Mouse (Mus musculus) midbrain, embryonic 16.5 days (tissue): ENCODE measurements around the gene Pcgf6. TPM values are rescaled to one million over a fixed set of nuclear protein-coding genes. Genes with fewer than 3 reads are reported as not detected.
A peak's percentile ranks its signal among the peaks of the same experiment; 100 is the strongest.
"Not testable (repeated sequence)": the region's sequence is repeated elsewhere in the genome, so short reads cannot be mapped to it uniquely, and the experiment has no call there.

Experiments
- ATAC-seq: fragments of 200-750 bp; cut with Nextera tagmentation; 2 replicates; pipeline ENCODE4 v1.8.0; 2017; ENCODE audit warnings: moderate TSS enrichment
- H3K27ac ChIP-seq: fragments of 300-500 bp; sonication (generic); 2 replicates; pipeline ENCODE4 v1.5.1; 2014; ENCODE audit warnings: mild to moderate bottlenecking, low read length, mixed read lengths
- H3K27me3 ChIP-seq: fragments of 300-500 bp; sonication (generic); 2 replicates; pipeline ENCODE4 v1.6.1; 2014; ENCODE audit warnings: low read depth, low read length, mixed read lengths; ENCODE audit not compliant: control insufficient read depth, insufficient read depth
- H3K36me3 ChIP-seq: fragments of 300-500 bp; sonication (generic); 2 replicates; pipeline ENCODE4 v1.6.1; 2014; ENCODE audit warnings: mild to moderate bottlenecking, low read length, moderate library complexity, mixed read lengths; ENCODE audit not compliant: control insufficient read depth, insufficient read depth
- H3K4me1 ChIP-seq: fragments of 300-500 bp; sonication (generic); 2 replicates; pipeline ENCODE4 v1.6.1; 2014; ENCODE audit warnings: mild to moderate bottlenecking, low read length, mixed read lengths; ENCODE audit not compliant: control insufficient read depth, insufficient read depth
- H3K4me2 ChIP-seq: fragments of 300-500 bp; sonication (generic); 2 replicates; pipeline ENCODE4 v1.6.1; 2014; ENCODE audit warnings: mild to moderate bottlenecking, low read length, mixed read lengths
- H3K4me3 ChIP-seq: fragments of 300-500 bp; sonication (generic); 2 replicates; pipeline ENCODE4 v1.5.1; 2014; ENCODE audit warnings: low read depth, mild to moderate bottlenecking, low read length, moderate library complexity, mixed read lengths
- H3K9ac ChIP-seq: fragments of 300-500 bp; sonication (generic); 2 replicates; pipeline ENCODE4 v1.6.1; 2014; ENCODE audit warnings: low read depth, low read length, mixed read lengths
- H3K9me3 ChIP-seq: fragments of 300-500 bp; sonication (generic); replicated peaks from 2 replicates; pipeline ENCODE4 v1.6.1; 2014; ENCODE audit warnings: mild to moderate bottlenecking, low read length, mixed read lengths; ENCODE audit not compliant: control insufficient read depth, poor library complexity, severe bottlenecking
- WGBS: fragments of 180-500 bp; shearing (Covaris S2); extraction: QIAGEN DNeasy Blood & Tissue Kit; methylation state at CpG from one replicate; pipeline ENCODE4 v1.1.7; 2014; 5-methylcytosine and 5-hydroxymethylcytosine counted together
- polyA plus RNA-seq: library from polyadenylated mRNA; unstranded; fragments of >200 nt; fragmentation: Nextera tagmentation; extraction: Ambion mirVana; gene quantifications from 2 replicates; pipeline ENCODE4 v1.2.1, GENCODE M21; 2015

Pcgf6 gene
- polyA plus RNA-seq, 1 experiment from 2014 or later: 33.9 TPM

- Histone ChIP-seq H3K9me3 (no peaks in the 10 kb centered on the region), H3K9ac (no peak overlapping the region), H3K27ac (no peak overlapping the region), H3K27me3 (no peaks in the 10 kb centered on the region), H3K4me3 (no peak overlapping the region), H3K36me3 (no peaks in the 10 kb centered on the region), H3K4me2 (no peak overlapping the region), H3K4me1 (no peaks in the 10 kb centered on the region)
- no peak for ATAC-seq
- 85% methylated on average over 8 of the region's 8 CpGs for WGBS
These were observed 52.4 kb downstream of the Pcgf6 start for GRCm38 (mm10) chr19:46998168-46998870.

DNA sequence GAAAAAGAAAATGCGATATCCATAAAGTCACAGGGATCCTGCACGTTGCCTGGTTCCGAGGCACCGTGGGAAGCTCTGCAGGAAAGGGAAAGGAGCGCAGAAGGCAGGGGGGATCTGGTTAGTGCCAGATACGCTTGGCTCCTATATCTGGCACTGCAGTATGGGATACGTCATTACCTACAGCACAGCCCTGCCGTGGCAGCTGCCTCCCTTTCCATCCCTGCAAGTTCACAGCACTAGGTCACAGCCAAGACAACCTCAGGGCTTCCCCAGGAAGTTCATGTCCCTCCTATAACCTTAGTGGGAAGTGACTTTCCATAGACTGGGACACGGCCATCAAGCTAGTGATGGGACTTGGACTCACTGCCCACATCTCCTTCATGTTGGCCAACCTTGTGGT is 54.6 kb downstream of the Pcgf6 start:
- Histone ChIP-seq H3K4me2 (no peak overlapping the region), H3K9me3 (no peaks in the 10 kb centered on the region), H3K9ac (no peak overlapping the region), H3K27ac (no peak overlapping the region), H3K4me1 (no peaks in the 10 kb centered on the region), H3K4me3 (no peak overlapping the region), H3K27me3 (no peaks in the 10 kb centered on the region), H3K36me3 (no peaks in the 10 kb centered on the region)
- 86% methylated on average over 9 of the region's 9 CpGs for WGBS
- no peak for ATAC-seq

- H3K4me1 ChIP-seq, H3K9me3 ChIP-seq, ATAC-seq, H3K36me3 ChIP-seq, H3K4me2 ChIP-seq, H3K9ac ChIP-seq, H3K4me3 ChIP-seq, H3K27me3 ChIP-seq, H3K27ac ChIP-seq: not testable (repeated sequence)
- 71% methylated on average over 4 of the region's 4 CpGs for WGBS
These were observed 58.4 kb downstream of the Pcgf6 start for GRCm38 (mm10) chr19:46992329-46992728.

GRCm38 (mm10) chr19:46991145-46991544 is 59.6 kb downstream of the Pcgf6 start:
- no peak for ATAC-seq
- Histone ChIP-seq H3K9ac (no peak overlapping the region), H3K9me3 (no peaks in the 10 kb centered on the region), H3K4me2 (no peak overlapping the region), H3K4me3 (no peak overlapping the region), H3K36me3 (no peaks in the 10 kb centered on the region), H3K27me3 (no peaks in the 10 kb centered on the region), H3K27ac (no peak overlapping the region), H3K4me1 (peaks cover 9% of the 10 kb centered on the region; the same call in 1 of the 2 replicates)
- 8% methylated on average over 5 of the region's 5 CpGs for WGBS

- H3K27ac ChIP-seq: not testable (repeated sequence)
- 92% methylated on average over 6 of the region's 8 CpGs for WGBS
These were observed 60.1 kb downstream of the Pcgf6 start for GRCm38 (mm10) chr19:46990625-46991024.

GRCm38 (mm10) chr19:46990153-46990518 is 60.6 kb downstream of the Pcgf6 start:
- Histone ChIP-seq H3K4me3 (no peak overlapping the region), H3K4me2 (no peak overlapping the region), H3K9ac (no peak overlapping the region), H3K4me1 (peaks cover 9% of the 10 kb centered on the region; the same call in 1 of the 2 replicates), H3K9me3 (no peaks in the 10 kb centered on the region), H3K36me3 (no peaks in the 10 kb centered on the region), H3K27ac (no peak overlapping the region), H3K27me3 (no peaks in the 10 kb centered on the region)
- no peak for ATAC-seq
- WGBS: 85% methylated on average over 3 of the region's 3 CpGs

More at GRCm38 (mm10) chr19:46990625-46991024, 60.1 kb downstream of the Pcgf6 start:
- H3K9ac ChIP-seq, ATAC-seq, H3K4me1 ChIP-seq, H3K4me3 ChIP-seq, H3K36me3 ChIP-seq, H3K4me2 ChIP-seq, H3K27me3 ChIP-seq, H3K9me3 ChIP-seq: not testable (repeated sequence)

DNA sequence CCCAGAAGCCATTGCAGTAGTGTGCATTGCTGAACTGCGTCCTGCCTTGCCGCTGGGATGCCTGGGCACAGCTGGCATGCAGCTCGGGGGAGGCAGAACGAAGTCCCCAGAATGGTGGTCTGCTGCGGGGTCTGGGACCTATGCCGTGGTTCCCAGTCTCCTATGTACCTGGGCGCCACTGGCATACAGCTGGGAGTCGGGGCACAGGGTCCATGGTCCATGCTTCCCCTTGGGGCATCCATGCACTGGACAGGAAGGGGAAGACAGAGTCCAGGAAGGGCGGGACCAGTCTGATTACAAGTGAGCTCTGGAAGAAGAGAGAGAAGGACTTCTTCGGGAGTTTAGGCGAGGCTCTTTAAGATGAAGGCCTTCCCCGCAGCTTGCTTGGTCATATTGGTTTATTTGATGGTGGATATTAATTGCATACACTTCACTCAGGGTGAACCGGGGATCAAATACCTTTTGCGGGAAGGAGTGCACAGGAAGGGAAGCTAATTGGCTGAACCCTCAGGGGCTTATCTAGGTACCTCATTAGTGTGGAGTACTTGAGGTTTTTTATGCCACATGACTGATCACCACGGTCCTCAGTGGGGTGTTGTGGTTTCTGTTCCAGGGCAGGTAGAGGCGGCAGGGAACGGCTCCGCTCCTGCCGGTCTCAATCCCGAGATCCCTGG is 61.1 kb downstream of the Pcgf6 start:
- H3K4me1 ChIP-seq: peaks cover 9% of the 10 kb centered on the region; the same call in 1 of the 2 replicates
- 69% methylated on average over 20 of the region's 20 CpGs for WGBS

DNA sequence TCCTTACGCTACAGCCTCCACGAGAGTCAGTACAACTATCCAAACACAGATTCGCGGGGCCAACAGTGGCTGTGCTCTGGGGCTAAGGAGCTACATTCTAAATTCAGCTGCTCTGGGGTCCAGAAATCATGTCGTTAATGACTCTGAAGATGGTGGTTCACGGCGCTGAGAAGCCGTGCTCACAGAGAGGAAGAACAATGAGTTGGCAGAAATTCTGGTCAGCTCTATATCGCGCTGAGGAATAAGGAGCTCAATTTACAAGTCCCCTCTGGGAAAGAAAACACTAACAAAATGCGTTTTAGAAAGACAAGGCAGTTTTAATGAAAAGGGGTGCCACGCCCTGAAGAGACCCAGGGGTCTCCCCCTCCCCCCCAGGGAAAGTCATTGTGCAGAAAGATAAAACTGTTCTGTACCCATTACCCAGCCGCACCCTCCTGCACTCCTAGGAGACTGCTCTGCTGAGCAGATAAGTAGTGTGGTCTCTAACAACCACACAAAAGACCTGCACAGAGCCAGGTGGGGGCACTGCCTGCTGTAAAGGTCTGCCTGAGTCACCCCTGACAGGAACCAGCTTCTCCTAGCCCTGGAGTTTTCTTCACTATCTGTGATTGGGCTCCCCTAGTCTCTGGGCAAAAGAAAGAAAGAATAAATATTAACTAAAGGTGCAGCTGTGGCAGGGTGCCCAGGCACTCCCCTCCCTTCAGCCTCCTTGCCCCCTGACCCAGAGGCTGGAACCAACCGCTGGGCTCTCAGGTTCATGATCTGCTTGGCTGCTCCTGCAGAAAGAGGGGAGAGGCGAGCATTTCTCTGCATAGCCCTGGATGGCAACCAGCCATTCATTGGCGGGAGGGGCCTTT is 62.2 kb downstream of the Pcgf6 start:
- no peak overlapping the region for H3K9ac ChIP-seq

More for the DNA sequence above, 61.1 kb downstream of the Pcgf6 start:
- H3K27me3 ChIP-seq: no peaks in the 10 kb centered on the region
- H3K4me2 ChIP-seq: no peak overlapping the region
- H3K36me3 ChIP-seq: no peaks in the 10 kb centered on the region
- ATAC-seq: peak; percentile 48; the same call in 1 of the 2 replicates
- no peak overlapping the region for H3K27ac ChIP-seq
- H3K9me3 ChIP-seq: no peaks in the 10 kb centered on the region
- H3K4me3 ChIP-seq: no peak overlapping the region
- no peak overlapping the region for H3K9ac ChIP-seq

More for the DNA sequence above, 62.2 kb downstream of the Pcgf6 start:
- no peaks in the 10 kb centered on the region for H3K27me3 ChIP-seq
- no peak overlapping the region for H3K4me3 ChIP-seq
- H3K4me1 ChIP-seq: peaks cover 9% of the 10 kb centered on the region; the same call in 1 of the 2 replicates
- ATAC-seq: no peak
- WGBS: 44% methylated on average over 16 of the region's 16 CpGs
- no peak overlapping the region for H3K27ac ChIP-seq
- H3K4me2 ChIP-seq: no peak overlapping the region
- no peaks in the 10 kb centered on the region for H3K36me3 ChIP-seq
- H3K9me3 ChIP-seq: no peaks in the 10 kb centered on the region
